Mouse (Mus musculus): Measurements from ENCODE around the gene S100z.

DNA sequence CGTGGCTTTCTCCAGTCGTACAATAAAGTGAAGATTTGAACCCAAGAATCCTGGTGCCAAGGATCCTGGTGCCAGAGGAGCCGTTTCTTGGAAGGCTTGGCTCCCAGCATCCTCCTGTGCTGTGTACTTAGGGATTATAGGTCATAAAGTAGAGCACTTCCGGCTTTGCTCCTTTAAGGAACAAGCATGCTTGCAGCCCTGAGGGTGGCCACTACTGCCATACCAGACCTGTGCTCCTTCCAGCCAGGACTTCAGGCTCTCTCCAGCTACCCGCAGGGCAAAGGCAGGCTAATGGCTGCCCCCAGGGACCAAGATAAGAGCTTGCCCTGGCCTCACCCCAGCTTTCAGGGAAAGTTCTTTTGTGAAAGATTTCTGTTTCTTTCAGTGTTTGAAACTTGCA is 14.8 kb upstream of the S100z start:
- TF ChIP-seq CTCF (IDR thresholded peaks at IDR 0.05; ENCODE audit: low read depth): no peak
- TF ChIP-seq EP300 (IDR thresholded peaks at IDR 0.05; ENCODE audit: low read depth): no peak

Data from liver, postnatal 0 days (tissue).